Mouse (Mus musculus) CD4-positive, CD25-positive, alpha-beta regulatory T cell (primary cell): ENCODE results near the gene 4930544D05Rik. TPM values are rescaled to one million over a fixed set of nuclear protein-coding genes. Genes with fewer than 3 reads are reported as not detected.

Experiments used
- polyA plus RNA-seq: library from polyadenylated mRNA; unstranded; fragments of 100-300 nt; shearing (Covaris generic); gene quantifications from one replicate; pipeline ENCODE4 v1.2.1, GENCODE M21; 2017

4930544D05Rik gene
- polyA plus RNA-seq: 0.30 TPM

GRCm38 (mm10) chr11:70615516-70616093 lies at the start of gene 4930544D05Rik:
TSS of gene 4930544D05Rik (plus strand) at chr11:70615848.

GRCm38 (mm10) chr11:70619101-70619500 lies 3.5 kb downstream of the 4930544D05Rik start, which contains the start of gene Chrne:
TSS of gene Chrne (minus strand) at chr11:70619216.

GRCm38 (mm10) chr11:70638714-70639278 lies 23.1 kb downstream of the 4930544D05Rik start, which contains the start of gene Gp1ba:
TSS of gene Gp1ba (plus strand) at chr11:70639122.

GRCm38 (mm10) chr11:70646691-70647650 lies 31.3 kb downstream of the 4930544D05Rik start, which contains the start of the genes Rnf167 and Slc25a11:
TSS of gene Rnf167 (plus strand) at chr11:70647235.
TSS of gene Slc25a11 (minus strand) at chr11:70647479.

GRCm38 (mm10) chr11:70654198-70654922 lies 38.7 kb downstream of the 4930544D05Rik start, which contains the start of gene Pfn1:
TSS of gene Pfn1 (minus strand) at chr11:70654644.

GRCm38 (mm10) chr11:70656964-70657363 lies 41.3 kb downstream of the 4930544D05Rik start, which contains the start of gene Eno3:
TSS of gene Eno3 (plus strand) at chr11:70657202.

Other genes starting within 250 kb of the 4930544D05Rik start
- 13.5 TPM for gene Pelp1, start 205.8 kb upstream of the 4930544D05Rik start, polyA plus RNA-seq
- 284 TPM for gene Arrb2, start 183.2 kb upstream of the 4930544D05Rik start, polyA plus RNA-seq
- 70.2 TPM for gene Med11, start 163.9 kb upstream of the 4930544D05Rik start, polyA plus RNA-seq
- gene Zmynd15, start 156.4 kb upstream of the 4930544D05Rik start, polyA plus RNA-seq: 0.13 TPM
- gene Cxcl16, start 155.9 kb upstream of the 4930544D05Rik start, polyA plus RNA-seq: 1.1 TPM
- 1.2 TPM for gene Tm4sf5, start 110.6 kb upstream of the 4930544D05Rik start, polyA plus RNA-seq
- gene Vmo1, start 101.2 kb upstream of the 4930544D05Rik start, polyA plus RNA-seq: not detected
- not detected for gene Gltpd2, start 96.7 kb upstream of the 4930544D05Rik start, polyA plus RNA-seq
- 353 TPM for gene Psmb6, start 90.5 kb upstream of the 4930544D05Rik start, polyA plus RNA-seq
- gene Gm40193, start 82.9 kb upstream of the 4930544D05Rik start, polyA plus RNA-seq: not detected
- 1.9 TPM for gene Pld2, start 75.8 kb upstream of the 4930544D05Rik start, polyA plus RNA-seq
- gene Mink1, start 53.0 kb upstream of the 4930544D05Rik start, polyA plus RNA-seq: 17.5 TPM
- 1.1 TPM for gene Chrne, start 3.4 kb downstream of the 4930544D05Rik start, polyA plus RNA-seq
- 0.08 TPM for gene Gp1ba, start 23.3 kb downstream of the 4930544D05Rik start, polyA plus RNA-seq
- gene Rnf167, start 31.4 kb downstream of the 4930544D05Rik start, polyA plus RNA-seq: 428 TPM
- 168 TPM for gene Slc25a11, start 31.6 kb downstream of the 4930544D05Rik start, polyA plus RNA-seq
- 5,457 TPM for gene Pfn1, start 38.8 kb downstream of the 4930544D05Rik start, polyA plus RNA-seq
- gene Eno3, start 41.4 kb downstream of the 4930544D05Rik start, polyA plus RNA-seq: 36.6 TPM
- 81.0 TPM for gene Spag7, start 53.6 kb downstream of the 4930544D05Rik start, polyA plus RNA-seq
- 43.3 TPM for gene Camta2, start 72.3 kb downstream of the 4930544D05Rik start, polyA plus RNA-seq
- gene Inca1, start 84.3 kb downstream of the 4930544D05Rik start, polyA plus RNA-seq: 0.66 TPM
- 1.8 TPM for gene Kif1c, start 84.7 kb downstream of the 4930544D05Rik start, polyA plus RNA-seq
- 7.6 TPM for gene Zfp3, start 148.4 kb downstream of the 4930544D05Rik start, polyA plus RNA-seq
- 0.38 TPM for gene Scimp, start 196.7 kb downstream of the 4930544D05Rik start, polyA plus RNA-seq
- 46.9 TPM for gene Rabep1, start 228.9 kb downstream of the 4930544D05Rik start, polyA plus RNA-seq